Mouse (Mus musculus) myocyte (in vitro differentiated cells): Measurements from ENCODE around the gene Hist3h2ba. TPM values are rescaled to one million over a fixed set of nuclear protein-coding genes. Genes with fewer than 3 reads are reported as not detected.

Experiments
- H3K27me3 ChIP-seq: one replicate; pipeline ENCODE4 v1.6.1; 2011; ENCODE audit not compliant: control insufficient read depth, insufficient read depth, insufficient read length
- H3K36me3 ChIP-seq: one replicate; pipeline ENCODE4 v1.6.1; 2011; ENCODE audit not compliant: control insufficient read depth, insufficient read depth
- H3K4me2 ChIP-seq: one replicate; pipeline ENCODE4 v1.6.1; 2011; ENCODE audit warnings: low read depth, control low read depth
- H3K4me3 ChIP-seq: one replicate; pipeline ENCODE4 v1.5.1; 2011; ENCODE audit warnings: mild to moderate bottlenecking, control low read depth, moderate library complexity
- H3K79me2 ChIP-seq: one replicate; pipeline ENCODE4 v1.6.1; 2011; ENCODE audit not compliant: control insufficient read depth, insufficient read depth
- H3ac ChIP-seq: one replicate; pipeline ENCODE4 v1.6.1; 2011; ENCODE audit not compliant: control insufficient read depth, insufficient read length
- CEBPB ChIP-seq: IDR thresholded peaks from 2 replicates; pipeline ENCODE4 v1.6.1; 2011; ENCODE audit warnings: mild to moderate bottlenecking, moderate library complexity; ENCODE audit not compliant: poor library complexity, insufficient read depth, severe bottlenecking
- E2F4 ChIP-seq: IDR thresholded peaks from one replicate; pipeline ENCODE4 v1.6.1; 2011; ENCODE audit warnings: mild to moderate bottlenecking, control low read depth, moderate library complexity; ENCODE audit not compliant: insufficient read depth
- MAX ChIP-seq: IDR thresholded peaks from one replicate; pipeline ENCODE4 v1.6.1; 2011; ENCODE audit warnings: low read depth, mild to moderate bottlenecking, control low read depth
- MYOD1 ChIP-seq, 3 experiments: IDR thresholded peaks; one replicate each; pipeline ENCODE4 v1.6.1; 2011; ENCODE audit warnings: control low read depth in 2 of 3, low read depth in 2 of 3, mild to moderate bottlenecking in 2 of 3, moderate library complexity in 1 of 3; ENCODE audit not compliant: insufficient read length in 2 of 3, control insufficient read depth in 1 of 3
- MYOG ChIP-seq, 3 experiments: IDR thresholded peaks; one replicate each; pipeline ENCODE4 v1.6.1; 2011; ENCODE audit warnings: control low read depth in 2 of 3, low read depth in 2 of 3, mild to moderate bottlenecking in 2 of 3; ENCODE audit not compliant: insufficient read length in 2 of 3, control insufficient read depth in 1 of 3, insufficient read depth in 1 of 3
- POLR2A ChIP-seq: IDR thresholded peaks from one replicate; pipeline ENCODE4 v1.6.1; 2011; ENCODE audit warnings: low read depth, mild to moderate bottlenecking, control low read depth, moderate library complexity; ENCODE audit not compliant: insufficient read length
- POLR2AphosphoS2 ChIP-seq: IDR thresholded peaks from one replicate; pipeline ENCODE4 v1.6.1; 2011; ENCODE audit warnings: low read depth, control low read depth; ENCODE audit not compliant: insufficient read length
- REST ChIP-seq: IDR thresholded peaks from one replicate; pipeline ENCODE4 v1.6.1; 2011; ENCODE audit warnings: mild to moderate bottlenecking, control low read depth, moderate library complexity; ENCODE audit not compliant: insufficient read depth, insufficient read length
- SRF ChIP-seq: IDR thresholded peaks from one replicate; pipeline ENCODE4 v1.6.1; 2011; ENCODE audit warnings: low read depth; ENCODE audit not compliant: control insufficient read depth, insufficient read length
- TCF12 ChIP-seq: IDR thresholded peaks from one replicate; pipeline ENCODE4 v1.6.1; 2011; ENCODE audit warnings: mild to moderate bottlenecking, control low read depth; ENCODE audit not compliant: poor library complexity, insufficient read depth, severe bottlenecking
- TCF3 ChIP-seq: IDR thresholded peaks from one replicate; pipeline ENCODE4 v1.6.1; 2011; ENCODE audit warnings: low read depth, control low read depth; ENCODE audit not compliant: insufficient read length
- USF1 ChIP-seq: IDR thresholded peaks from one replicate; pipeline ENCODE4 v1.6.1; 2011; ENCODE audit warnings: low read depth, mild to moderate bottlenecking, control low read depth, moderate library complexity
- polyA plus RNA-seq: library from polyadenylated mRNA; unstranded; fragments of >200 nt; fragmentation: generic; extraction: Trizol; gene quantifications from one replicate; pipeline ENCODE4 v1.2.1, GENCODE M21; 2012; ENCODE audit warnings: missing spikeins

The Hist3h2ba gene
- polyA plus RNA-seq, 1 experiment, result 0.88 TPM

GRCm38 (mm10) chr11:58929055-58929454, 19.7 kb upstream of the Hist3h2ba start:
- H3K4me2 ChIP-seq, result no peak overlapping the region
- no peak overlapping the region for H3ac ChIP-seq
- TF ChIP-seq POLR2A, result no peak
- TF ChIP-seq POLR2AphosphoS2, result no peak
- no peak for TF ChIP-seq MYOG (IDR thresholded peaks at IDR 0.05; ENCODE audit: control insufficient read depth in 1 of 3, insufficient read depth in 1 of 3, insufficient read length in 2 of 3, low read depth in 2 of 3)
- TF ChIP-seq SRF, result no peak
- no peak for TF ChIP-seq E2F4
- no peak for TF ChIP-seq TCF12
- TF ChIP-seq CEBPB, result no peak
- no peak for TF ChIP-seq REST
- TF ChIP-seq MAX, result no peak
- H3K4me3 ChIP-seq, result no peak overlapping the region
- H3K36me3 ChIP-seq, result no peaks in the 10 kb centered on the region
- H3K27me3 ChIP-seq, result no peaks in the 10 kb centered on the region
- no peaks in the 10 kb centered on the region for H3K79me2 ChIP-seq

- Histone ChIP-seq H3K27me3 (no peaks in the 10 kb centered on the region), H3ac (no peak overlapping the region), H3K4me3 (no peak overlapping the region), H3K4me2 (no peak overlapping the region), H3K36me3 (no peaks in the 10 kb centered on the region), H3K79me2 (no peaks in the 10 kb centered on the region)
- peak in 1 of 3 experiments; percentile 27 for TF ChIP-seq MYOD1 (IDR thresholded peaks at IDR 0.05; ENCODE audit: control insufficient read depth in 1 of 3, insufficient read length in 2 of 3, low read depth in 2 of 3)
- TF ChIP-seq E2F4, result no peak
- TF ChIP-seq MYOG (IDR thresholded peaks at IDR 0.05; ENCODE audit: control insufficient read depth in 1 of 3, insufficient read depth in 1 of 3, insufficient read length in 2 of 3, low read depth in 2 of 3), result peak in 1 of 3 experiments; percentile 43
Measured at GRCm38 (mm10) chr11:58929641-58930040, 19.1 kb upstream of the Hist3h2ba start.

- Histone ChIP-seq H3K4me3 (no peak overlapping the region), H3ac (no peak overlapping the region), H3K79me2 (no peaks in the 10 kb centered on the region), H3K36me3 (no peaks in the 10 kb centered on the region), H3K27me3 (no peaks in the 10 kb centered on the region), H3K4me2 (no peak overlapping the region)
- TF ChIP-seq TCF3, result no peak
- peak; percentile 36 for TF ChIP-seq POLR2AphosphoS2
Measured at GRCm38 (mm10) chr11:58930254-58930653, 18.5 kb upstream of the Hist3h2ba start.

GRCm38 (mm10) chr11:58931576-58931975, 17.1 kb upstream of the Hist3h2ba start:
- no peak overlapping the region for H3ac ChIP-seq
- no peak overlapping the region for H3K4me3 ChIP-seq
- H3K4me2 ChIP-seq, result no peak overlapping the region
- no peaks in the 10 kb centered on the region for H3K27me3 ChIP-seq
- no peak for TF ChIP-seq POLR2AphosphoS2
- TF ChIP-seq TCF3, result no peak
- TF ChIP-seq MAX, result no peak
- no peak for TF ChIP-seq MYOG (IDR thresholded peaks at IDR 0.05; ENCODE audit: control insufficient read depth in 1 of 3, insufficient read depth in 1 of 3, insufficient read length in 2 of 3, low read depth in 2 of 3)
- no peak for TF ChIP-seq REST
- TF ChIP-seq TCF12, result no peak
- no peak for TF ChIP-seq POLR2A
- no peak for TF ChIP-seq E2F4
- no peak for TF ChIP-seq CEBPB
- no peak for TF ChIP-seq USF1
- no peak for TF ChIP-seq SRF
- TF ChIP-seq MYOD1 (IDR thresholded peaks at IDR 0.05; ENCODE audit: control insufficient read depth in 1 of 3, insufficient read length in 2 of 3, low read depth in 2 of 3), result no peak
- no peaks in the 10 kb centered on the region for H3K79me2 ChIP-seq
- H3K36me3 ChIP-seq, result peaks cover 7% of the 10 kb centered on the region

GRCm38 (mm10) chr11:58937909-58938308, 10.8 kb upstream of the Hist3h2ba start:
- H3K36me3 ChIP-seq, result peaks cover 7% of the 10 kb centered on the region
- peaks cover 5% of the 10 kb centered on the region for H3K27me3 ChIP-seq
- H3ac ChIP-seq, result peak overlapping the region; percentile 93
- H3K4me2 ChIP-seq, result peak overlapping the region; percentile 83
- TF ChIP-seq MYOG (IDR thresholded peaks at IDR 0.05; ENCODE audit: control insufficient read depth in 1 of 3, insufficient read depth in 1 of 3, insufficient read length in 2 of 3, low read depth in 2 of 3) (no peak), USF1 (no peak)
- H3K4me3 ChIP-seq, result peak overlapping the region; percentile 83
- peaks cover 16% of the 10 kb centered on the region for H3K79me2 ChIP-seq

GRCm38 (mm10) chr11:58938322-58939087, 10.2 kb upstream of the Hist3h2ba start, which contains the start of gene Rnf187:
Rnf187 (minus strand) TSS chr11:58938916.
- Histone ChIP-seq H3K79me2 (peaks cover 16% of the 10 kb centered on the region), H3ac (peak within 1 kb of the TSS; percentile 93), H3K4me3 (peak within 1 kb of the TSS; percentile 83), H3K36me3 (peaks cover 7% of the 10 kb centered on the region), H3K4me2 (peak within 1 kb of the TSS; percentile 83), H3K27me3 (peaks cover 5% of the 10 kb centered on the region)
- peak in 2 of 3 experiments; percentile 78 to 87 for TF ChIP-seq MYOD1 (IDR thresholded peaks at IDR 0.05; ENCODE audit: control insufficient read depth in 1 of 3, insufficient read length in 2 of 3, low read depth in 2 of 3)
- no peak for TF ChIP-seq CEBPB
- peak; percentile 99 for TF ChIP-seq POLR2AphosphoS2
- TF ChIP-seq MYOG (IDR thresholded peaks at IDR 0.05; ENCODE audit: control insufficient read depth in 1 of 3, insufficient read depth in 1 of 3, insufficient read length in 2 of 3, low read depth in 2 of 3), result peak; percentile 24 to 91 (median 75)
- no peak for TF ChIP-seq USF1
- no peak for TF ChIP-seq E2F4
- TF ChIP-seq SRF, result peak; percentile 50
- TF ChIP-seq REST, result no peak
- peak; percentile 100 for TF ChIP-seq POLR2A
- no peak for TF ChIP-seq TCF3
- no peak for TF ChIP-seq MAX
- no peak for TF ChIP-seq TCF12
